Mouse (Mus musculus) lung, adult 2 months (tissue): ENCODE measurements at regions not wholly inside any gene's neighbourhood (a gene's known extent, or its start where the extent isn't known, plus 50 kb on each side); places are given as distances from the start of the nearest gene placed in this dataset.

ENCODE experiments used
- CTCF ChIP-seq: fragments of 200-500 bp; IDR thresholded peaks from 2 replicates; pipeline ENCODE4 v1.5.1; 2011; ENCODE audit warnings: mild to moderate bottlenecking, low read length, control low read depth; ENCODE audit not compliant: insufficient read depth
- POLR2A ChIP-seq: fragments of 200-500 bp; IDR thresholded peaks from 2 replicates; pipeline ENCODE4 v1.6.1; 2011; ENCODE audit warnings: low read depth, mild to moderate bottlenecking, control low read depth, low read length, borderline replicate concordance; ENCODE audit errors: extremely low read depth

- TF ChIP-seq POLR2A (no peak), CTCF (no peak)
Measured at GRCm38 (mm10) chr2:139267119-139267518, 226.6 kb upstream of the Sptlc3 start.
